Mouse (Mus musculus) adrenal gland, postnatal 0 days (tissue): Measurements from ENCODE around the gene Atp13a2. TPM values are rescaled to one million over a fixed set of nuclear protein-coding genes. Genes with fewer than 3 reads are reported as not detected.

ENCODE experiments used
- polyA plus RNA-seq: library from polyadenylated mRNA; unstranded; fragments of >200 nt; fragmentation: Nextera tagmentation; extraction: Ambion mirVana; gene quantifications from 2 replicates; pipeline ENCODE4 v1.2.1, GENCODE M21; 2015

Atp13a2 gene
- polyA plus RNA-seq: 37.0 and 38.6 TPM in 2 replicates

DNA sequence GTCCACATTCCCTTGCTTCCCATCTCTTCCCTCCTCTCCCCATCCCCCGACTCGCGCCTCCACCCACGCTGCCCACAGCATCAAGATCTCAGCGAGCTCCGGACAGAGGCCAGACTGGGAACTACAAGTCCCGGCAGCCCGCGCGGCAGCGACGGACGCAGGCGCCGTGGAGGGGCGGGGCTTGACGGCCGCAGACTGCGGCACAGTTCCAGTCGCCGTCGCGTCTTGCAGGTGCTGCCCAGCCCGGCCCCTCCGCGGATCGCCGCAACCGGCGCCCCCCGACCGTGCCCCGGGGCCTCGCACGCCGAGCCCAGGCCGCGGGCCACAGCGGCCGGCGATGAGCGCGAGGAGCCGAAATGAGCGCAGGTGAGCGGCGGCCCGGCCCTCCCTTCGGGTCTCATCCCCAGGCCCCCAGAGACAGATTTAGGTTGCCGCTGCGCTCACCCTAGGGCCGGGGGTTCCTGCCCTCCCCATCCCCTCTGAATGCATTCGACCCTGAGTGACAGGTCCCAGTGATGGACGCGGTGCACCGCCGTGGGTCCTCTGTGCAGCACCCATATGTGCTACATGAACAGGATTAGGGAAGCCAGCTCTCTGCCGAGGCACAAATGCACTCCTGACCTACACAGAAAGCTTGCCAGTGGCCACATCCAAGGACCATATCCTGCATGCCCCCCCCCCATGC lies at the start of gene Atp13a2:
TSS of gene Atp13a2 (plus strand) at position 163 of the 685 bp plus-strand sequence.

GRCm38 (mm10) chr4:140960781-140961466 lies 25.7 kb upstream of the Atp13a2 start, which contains the start of gene Sdhb:
Gene Sdhb (plus strand): TSS chr4:140961203.

DNA sequence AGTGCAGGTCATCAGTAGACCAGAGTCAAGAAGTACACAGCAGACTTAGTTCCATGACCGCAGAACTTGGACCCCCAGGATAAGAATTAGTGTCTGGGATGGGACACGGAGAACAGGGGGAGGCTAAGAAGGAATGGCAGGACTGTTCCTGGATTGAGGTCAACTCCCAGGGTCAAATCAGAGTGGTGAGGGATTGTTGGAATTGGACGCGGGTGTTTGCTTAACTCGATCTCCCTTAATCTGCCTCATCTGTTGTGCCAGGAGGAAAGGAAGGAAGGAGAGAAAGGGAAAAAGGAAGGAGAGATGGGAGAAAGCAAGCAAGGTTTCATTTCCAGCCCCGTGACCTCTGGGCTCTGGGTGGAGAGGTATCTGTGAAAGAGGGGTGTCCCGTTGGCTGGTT lies 23.4 kb downstream of the Atp13a2 start, which contains the start of gene Mfap2:
TSS of gene Mfap2 (plus strand) at position 301 of the 400 bp plus-strand sequence.

Other genes with a start within 250 kb of the Atp13a2 start
- not detected in 2 replicates for gene Padi6, start 244.2 kb upstream of the Atp13a2 start, polyA plus RNA-seq
- 1.1 and 1.4 TPM in 2 replicates for gene Padi4, start 212.6 kb upstream of the Atp13a2 start, polyA plus RNA-seq
- 0.08 and 0.13 TPM in 2 replicates for gene Padi3, start 176.2 kb upstream of the Atp13a2 start, polyA plus RNA-seq
- gene Padi1, start 141.1 kb upstream of the Atp13a2 start, polyA plus RNA-seq: 0.05 and 0.06 TPM in 2 replicates
- 3.3 and 6.9 TPM in 2 replicates for gene Padi2, start 80.5 kb upstream of the Atp13a2 start, polyA plus RNA-seq
- 582 and 618 TPM in 2 replicates for gene Sdhb, start 25.7 kb upstream of the Atp13a2 start, polyA plus RNA-seq
- gene Mfap2, start 23.5 kb downstream of the Atp13a2 start, polyA plus RNA-seq: 263 and 391 TPM in 2 replicates
- 2.3 and 2.8 TPM in 2 replicates for gene Crocc, start 73.7 kb downstream of the Atp13a2 start, polyA plus RNA-seq
- 61.4 and 79.4 TPM in 2 replicates for gene Necap2, start 91.5 kb downstream of the Atp13a2 start, polyA plus RNA-seq
- gene Spata21, start 101.5 kb downstream of the Atp13a2 start, polyA plus RNA-seq: 0.14 and 0.22 TPM in 2 replicates
- 19.4 and 21.3 TPM in 2 replicates for gene Szrd1, start 152.9 kb downstream of the Atp13a2 start, polyA plus RNA-seq
- gene Fbxo42, start 161.0 kb downstream of the Atp13a2 start, polyA plus RNA-seq: 12.9 and 13.8 TPM in 2 replicates
- 2.3 and 2.6 TPM in 2 replicates for gene Rsg1, start 227.1 kb downstream of the Atp13a2 start, polyA plus RNA-seq